Mouse (Mus musculus) heart, adult 8-10 months (tissue): ENCODE results near the gene Carmil2. TPM values are rescaled to one million over a fixed set of nuclear protein-coding genes. Genes with fewer than 3 reads are reported as not detected.
A peak's percentile ranks its signal among the peaks of the same experiment; 100 is the strongest.

Experiments
- DNase-seq: peaks from one replicate; pipeline ENCODE4 v3.0.0; 2022; ENCODE audit warnings: low spot score
- total RNA-seq, 4 experiments: library from RNA; stranded (reverse); gene quantifications; 2 replicates each; pipeline ENCODE4 v1.2.4; 2022

The Carmil2 gene
- total RNA-seq, result under 1 TPM; 0.13 to 0.22 (median 0.14) TPM

DNA sequence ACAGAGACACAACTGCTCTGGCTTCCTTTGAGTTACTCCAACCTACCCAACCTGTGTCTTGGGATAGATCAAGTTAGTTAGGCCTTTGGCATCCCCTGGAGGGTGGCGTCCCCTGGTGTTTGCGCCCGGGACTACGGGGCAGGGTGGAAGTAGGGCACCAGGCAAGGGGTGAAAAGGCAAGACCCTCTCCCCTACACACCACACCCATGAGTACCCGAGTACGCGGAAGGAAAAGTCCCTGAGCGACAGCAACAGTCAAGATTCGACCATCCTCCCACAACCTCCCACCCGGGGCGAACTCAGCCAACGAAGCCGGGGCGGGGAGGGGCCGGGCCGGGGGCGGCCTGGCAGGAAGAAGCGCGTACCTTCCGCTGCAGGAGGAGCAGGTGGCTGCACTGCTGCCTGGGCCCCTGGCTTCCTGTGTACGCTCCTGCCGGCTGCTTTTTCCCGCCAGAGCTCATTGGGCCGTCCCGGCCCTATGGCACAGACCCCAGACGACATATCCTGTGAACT, at the start of gene Carmil2:
TSS of gene Carmil2 (plus strand) at position 479 of the 513 bp plus-strand sequence.
- peak; percentile 45 for DNase-seq

- DNase-seq, result peak; percentile 50
Measured at GRCm38 (mm10) chr8:105636963-105637510, 49.0 kb upstream of the Carmil2 start, which contains the start of gene Agrp. TSS of gene Agrp (minus strand) at chr8:105637393.

- no peak for DNase-seq
Measured at GRCm38 (mm10) chr8:105637601-105638041, 48.5 kb upstream of the Carmil2 start.

GRCm38 (mm10) chr8:105638510-105638909, 47.6 kb upstream of the Carmil2 start:
- DNase-seq, result no peak

GRCm38 (mm10) chr8:105639835-105640234, 46.2 kb upstream of the Carmil2 start:
- no peak for DNase-seq

DNA sequence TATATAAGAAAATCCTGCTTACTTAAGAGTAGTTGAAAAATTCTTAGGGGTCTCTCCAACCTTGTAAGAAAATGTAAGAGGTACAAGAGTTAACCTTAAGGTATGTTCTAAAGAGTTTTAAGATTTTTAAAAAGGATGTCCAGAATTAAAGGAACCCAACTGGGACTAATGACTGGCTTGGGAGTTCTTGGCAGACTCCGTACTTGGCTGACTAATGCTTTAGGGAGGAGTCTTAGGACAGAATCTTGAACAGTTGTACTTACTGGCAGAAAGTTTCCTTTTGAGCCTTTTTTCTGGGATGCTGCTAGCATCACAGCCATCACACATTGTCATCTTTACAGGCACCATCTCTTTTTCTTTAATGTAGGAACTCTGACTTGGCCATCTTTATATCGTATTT, 45.6 kb upstream of the Carmil2 start:
- no peak for DNase-seq

- DNase-seq, result no peak
Measured at GRCm38 (mm10) chr8:105645205-105645604, 40.9 kb upstream of the Carmil2 start.

- DNase-seq, result no peak
Measured at GRCm38 (mm10) chr8:105648929-105649328, 37.1 kb upstream of the Carmil2 start.

DNA sequence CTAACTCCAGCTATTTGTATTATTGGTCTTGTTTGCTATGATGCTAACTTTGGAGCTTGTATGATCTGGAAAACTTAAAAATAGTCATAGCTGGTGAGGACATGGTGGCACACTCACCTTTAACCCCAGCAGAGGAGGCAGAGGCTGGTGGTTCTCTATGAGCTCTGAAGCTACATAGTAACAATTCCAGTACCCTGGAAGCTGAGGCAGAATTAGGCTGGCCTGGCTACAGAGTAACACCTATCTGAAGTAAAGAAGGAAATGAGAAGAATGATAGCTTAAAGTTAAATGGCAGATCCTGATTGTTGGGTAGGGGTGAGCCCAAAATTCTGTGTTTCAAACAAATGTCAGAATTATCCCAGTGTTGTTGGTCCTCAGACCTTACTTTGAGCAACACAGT, 28.4 kb upstream of the Carmil2 start:
- no peak for DNase-seq

DNA sequence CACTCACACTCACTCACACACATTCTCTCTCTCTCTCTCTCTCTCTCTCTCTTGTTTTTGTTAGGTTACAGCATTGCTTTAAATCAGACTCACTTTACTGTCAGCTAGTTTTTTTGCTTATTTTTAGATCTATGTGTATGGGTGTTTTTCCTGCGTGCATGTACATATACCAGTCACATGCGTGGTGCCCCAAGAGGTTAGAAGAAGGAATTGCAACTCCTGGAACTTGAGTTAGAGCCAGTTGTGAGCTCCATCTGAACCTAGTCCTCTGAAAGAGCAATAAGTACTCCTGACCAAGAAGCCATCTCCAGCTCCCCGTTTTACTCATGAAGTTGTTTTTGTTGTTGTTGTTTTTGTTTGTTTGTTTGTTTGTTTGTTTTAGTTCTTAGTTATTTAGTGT, 24.9 kb upstream of the Carmil2 start:
- DNase-seq, result no peak

GRCm38 (mm10) chr8:105677891-105678290, 8.2 kb upstream of the Carmil2 start:
- DNase-seq, result no peak

DNA sequence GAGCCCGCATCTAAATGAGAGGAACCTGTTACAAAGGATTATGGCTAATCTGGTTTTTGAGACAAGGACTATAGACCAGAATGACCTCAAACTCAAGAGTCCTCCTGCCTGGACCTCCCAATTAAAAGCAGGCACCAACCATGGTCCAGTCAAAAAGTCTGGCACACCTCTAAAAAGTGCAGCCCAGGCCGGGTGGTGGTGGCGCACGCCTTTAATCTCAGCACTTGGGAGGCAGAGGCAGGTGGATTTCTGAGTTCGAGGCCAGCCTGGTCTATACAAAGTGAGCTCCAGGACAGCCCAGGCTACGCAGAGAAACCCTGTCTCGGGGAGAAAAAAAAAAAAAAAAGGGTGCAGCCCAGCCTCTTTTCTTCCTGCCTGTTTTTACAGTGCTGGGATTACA, 749 bp upstream of the Carmil2 start:
- no peak for DNase-seq

- DNase-seq, result no peak
Measured at GRCm38 (mm10) chr8:105686551-105686950, 477 bp downstream of the Carmil2 start.

DNA sequence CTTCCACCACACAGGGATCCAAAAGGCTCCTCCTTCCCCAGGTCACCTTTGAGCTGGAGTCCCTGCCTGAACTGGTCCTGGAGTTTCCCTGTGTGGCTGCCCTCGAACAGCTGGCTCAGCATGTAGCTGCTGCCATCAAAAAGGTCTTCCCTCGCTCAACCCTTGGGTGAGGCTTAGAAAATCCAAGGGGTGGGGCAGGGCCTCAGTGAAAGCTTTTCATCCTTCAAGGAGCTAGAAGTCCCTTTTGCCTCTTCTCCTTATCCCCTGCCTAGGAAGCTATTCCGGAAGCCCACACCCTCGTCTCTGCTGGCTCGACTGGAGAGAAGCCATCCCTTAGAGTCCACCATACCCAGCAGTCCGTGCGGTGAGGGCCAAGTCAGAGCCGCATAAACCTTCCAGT, 1.4 kb downstream of the Carmil2 start:
- DNase-seq, result no peak

- no peak for DNase-seq
Measured at GRCm38 (mm10) chr8:105688242-105688752, 2.2 kb downstream of the Carmil2 start.

DNA sequence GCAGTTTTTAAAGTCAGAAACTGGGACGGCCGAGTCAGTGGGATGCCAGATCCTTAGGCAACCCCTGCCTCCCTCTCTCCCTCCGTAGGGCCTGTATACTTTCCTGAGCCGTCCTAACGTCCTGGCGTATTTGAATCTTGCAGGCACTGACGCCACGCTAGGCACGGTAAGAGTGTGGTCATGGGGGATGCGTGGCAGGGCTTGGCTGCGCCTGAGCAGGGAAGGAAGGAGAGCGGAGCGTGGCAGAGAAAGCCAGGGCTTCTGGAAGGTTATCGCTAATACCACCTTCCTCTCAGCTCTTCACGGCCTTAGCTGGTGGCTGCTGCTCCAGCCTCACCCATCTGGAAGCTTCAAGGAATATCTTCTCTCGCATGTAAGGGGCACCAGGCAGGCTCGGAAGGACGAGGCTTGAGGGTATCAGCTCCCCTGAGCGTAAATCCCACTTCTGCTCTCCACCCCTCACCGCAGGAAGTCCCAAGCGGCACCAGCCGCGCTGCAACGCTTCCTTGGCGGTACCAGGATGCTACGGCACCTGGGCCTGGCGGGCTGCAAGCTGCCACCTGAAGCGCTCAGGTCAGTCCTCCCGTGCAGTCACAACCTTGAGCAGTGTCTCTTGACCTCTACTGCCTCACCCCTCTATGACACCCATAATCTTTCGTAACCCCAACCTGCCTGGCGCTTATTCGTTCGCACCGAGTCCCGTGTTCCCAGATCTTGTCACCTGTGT, 3.3 kb downstream of the Carmil2 start:
- no peak for DNase-seq

- no peak for DNase-seq
Measured at GRCm38 (mm10) chr8:105689983-105690360, 3.9 kb downstream of the Carmil2 start.

DNA sequence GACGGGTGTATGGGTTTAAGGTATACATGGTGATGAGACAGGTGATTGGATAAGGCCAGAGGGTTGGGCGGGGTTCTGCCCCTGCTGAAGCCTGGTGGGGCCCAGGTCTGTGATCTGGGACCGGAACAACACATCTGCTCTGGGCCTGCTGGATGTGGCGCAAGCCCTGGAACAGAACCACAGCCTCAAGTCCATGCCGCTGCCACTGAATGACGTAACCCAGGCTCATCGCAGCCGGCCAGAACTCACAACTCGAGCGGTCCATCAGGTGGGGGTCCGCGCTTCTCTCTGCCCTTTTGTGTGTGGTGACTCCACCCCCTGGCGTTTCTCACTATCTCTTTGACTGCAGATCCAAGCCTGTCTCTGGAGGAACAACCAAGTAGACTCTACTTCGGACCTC, 4.9 kb downstream of the Carmil2 start:
- no peak for DNase-seq

DNA sequence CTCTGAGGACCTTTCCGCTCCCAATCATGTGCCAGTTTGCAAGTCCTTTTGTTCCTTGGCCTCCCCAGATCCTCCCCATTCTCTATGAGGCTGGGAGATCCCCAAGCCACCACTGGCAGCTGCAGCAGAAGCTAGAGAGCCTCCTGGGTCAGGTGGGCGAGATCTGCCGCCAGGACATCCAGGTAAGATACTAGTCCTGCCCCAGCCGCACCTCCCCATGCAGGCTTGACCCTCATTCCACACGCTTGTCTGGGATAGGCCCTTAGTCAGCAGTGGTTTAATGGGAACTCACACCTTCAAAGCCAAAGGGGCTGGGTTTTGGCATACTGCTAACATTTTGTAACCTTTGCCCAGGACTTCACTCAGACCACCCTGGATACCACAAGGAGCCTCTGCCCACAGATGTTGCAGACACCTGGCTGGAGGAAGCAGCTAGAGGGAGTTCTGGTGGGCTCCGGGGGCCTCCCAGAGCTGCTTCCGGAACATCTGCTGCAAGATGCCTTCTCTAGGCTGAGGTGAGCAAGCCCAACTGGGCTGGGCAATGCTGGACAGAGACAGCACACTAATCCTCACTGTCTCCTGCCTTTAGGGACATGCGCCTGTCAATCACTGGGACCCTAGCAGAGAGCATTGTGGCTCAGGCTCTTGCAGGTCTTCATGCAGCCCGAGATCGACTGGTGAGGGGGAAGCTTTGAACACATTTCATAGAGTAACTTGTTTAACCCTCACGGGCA, 6.5 kb downstream of the Carmil2 start:
- DNase-seq, result no peak

DNA sequence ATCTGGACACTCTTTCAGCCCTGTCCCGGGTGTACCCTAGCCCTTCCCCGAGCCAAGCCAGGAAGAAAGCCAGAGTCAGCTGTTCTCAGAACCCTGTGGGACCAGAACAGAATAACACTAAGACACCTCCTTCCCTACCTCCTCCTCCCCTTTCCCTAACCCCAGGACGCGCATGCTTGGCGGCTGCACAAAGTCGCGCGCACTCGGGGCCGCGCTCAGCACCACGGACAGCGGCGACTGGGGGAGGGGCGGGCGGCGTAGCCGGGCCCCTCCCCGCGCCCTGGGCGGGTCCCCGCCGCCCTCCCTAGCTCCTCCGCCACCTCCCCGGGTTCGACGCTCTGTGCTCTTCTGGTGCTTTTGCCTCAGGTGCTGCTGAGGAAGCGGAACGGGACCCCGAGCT, 7.6 kb downstream of the Carmil2 start:
- DNase-seq, result peak; percentile 28

DNA sequence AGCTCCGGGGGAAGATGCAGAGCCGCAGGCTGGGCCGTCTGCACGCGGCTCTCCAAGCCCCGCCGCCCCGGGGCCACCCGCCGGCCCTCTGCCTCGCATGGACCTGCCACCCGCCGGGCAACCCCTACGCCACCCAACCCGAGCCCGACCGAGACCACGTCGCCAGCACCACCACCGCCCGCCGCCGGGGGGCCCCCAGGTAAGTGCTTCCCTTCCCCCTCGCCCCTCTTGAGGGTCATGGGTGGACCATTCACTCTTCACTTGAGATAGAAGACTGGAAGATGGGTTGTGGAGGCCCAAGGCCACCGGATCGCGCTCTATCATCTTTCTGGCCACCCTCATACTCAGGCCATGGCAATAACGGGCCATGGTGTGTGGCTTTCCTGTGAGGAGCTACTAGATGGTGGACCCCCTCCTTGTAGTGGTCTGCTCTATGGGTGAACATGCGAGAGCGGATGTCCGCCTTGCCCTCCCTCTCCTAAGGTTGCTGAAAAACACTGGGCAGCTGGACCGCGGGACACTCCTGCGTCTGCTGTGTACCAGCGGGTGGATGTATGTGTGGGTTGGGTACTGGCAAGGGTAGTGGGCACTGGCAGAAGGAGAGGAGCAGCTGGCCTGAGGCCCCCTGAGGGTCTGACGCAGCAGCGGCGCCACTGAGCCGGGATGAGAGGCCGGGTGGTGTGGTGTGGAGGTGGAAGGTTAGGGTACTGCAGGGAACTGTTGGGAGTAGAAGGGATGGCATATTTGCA, 8.2 kb downstream of the Carmil2 start:
- no peak for DNase-seq
